Mouse (Mus musculus) G1E (cell line): Measurements from ENCODE around the gene Ccdc134. TPM values are rescaled to one million over a fixed set of nuclear protein-coding genes. Genes with fewer than 3 reads are reported as not detected.

Experiments used
- ATAC-seq: 2 replicates; pipeline ENCODE4 v1.8.0; 2016; ENCODE audit warnings: mild to moderate bottlenecking; ENCODE audit not compliant: insufficient number of reproducible peaks, poor library complexity, low FRiP score, severe bottlenecking; ENCODE audit errors: extremely low read depth
- DNase-seq: peaks from one replicate; pipeline ENCODE4 v3.0.0; 2012; ENCODE audit warnings: low spot score
- H3K27me3 ChIP-seq: 2 replicates; pipeline ENCODE4 v1.6.1; 2012; ENCODE audit warnings: mild to moderate bottlenecking, low read length, inconsistent platforms; ENCODE audit not compliant: insufficient read depth
- H3K36me3 ChIP-seq: replicated peaks from 2 replicates; pipeline ENCODE3; 2012; ENCODE audit warnings: mild to moderate bottlenecking, inconsistent platforms
- H3K4me1 ChIP-seq: 2 replicates; pipeline ENCODE4 v1.6.1; 2012; ENCODE audit warnings: low read depth, low read length, inconsistent platforms, mixed read lengths; ENCODE audit not compliant: insufficient read depth
- H3K4me3 ChIP-seq: 2 replicates; pipeline ENCODE4 v1.5.1; 2012; ENCODE audit warnings: low read depth, mild to moderate bottlenecking, inconsistent platforms, low read length, moderate library complexity, mixed read lengths
- H3K9me3 ChIP-seq: replicated peaks from 2 replicates; pipeline ENCODE4 v1.6.1; 2012; ENCODE audit warnings: inconsistent platforms
- CTCF ChIP-seq: IDR thresholded peaks from 2 replicates; pipeline ENCODE4 v1.5.1; 2012; ENCODE audit warnings: low read depth, low read length, inconsistent platforms, mixed read lengths
- GATA1 ChIP-seq: IDR thresholded peaks from 2 replicates; pipeline ENCODE4 v1.6.1; 2012; ENCODE audit warnings: borderline replicate concordance, low read length, inconsistent platforms, mixed read lengths
- GATA2 ChIP-seq: IDR thresholded peaks from 2 replicates; pipeline ENCODE4 v1.6.1; 2012; ENCODE audit warnings: low read depth, low read length, inconsistent platforms, borderline replicate concordance
- POLR2AphosphoS5 ChIP-seq: IDR thresholded peaks from 2 replicates; pipeline ENCODE4 v1.6.1; 2012; ENCODE audit warnings: low read depth, low read length, inconsistent platforms; ENCODE audit not compliant: insufficient replicate concordance
- TAL1 ChIP-seq: conservative IDR thresholded peaks from 2 replicates; pipeline ENCODE4 v1.6.1; 2012; ENCODE audit warnings: low read depth, low read length, inconsistent platforms, mixed read lengths
- polyA plus RNA-seq: library from polyadenylated mRNA; stranded (reverse); fragments of >175 nt; gene quantifications from 2 replicates; pipeline ENCODE4 v1.2.3, GENCODE M21; 2012
- total RNA-seq, 2 experiments: library from RNA; stranded (forward) in 1 of 2; stranded (reverse) in 1 of 2; fragments of 200-1000 nt in 1 of 2; fragments of >200 nt in 1 of 2; fragmentation: Nextera tagmentation in 1 of 2; gene quantifications; 2 replicates each; pipeline ENCODE4 v1.2.3; 2014 to 2017

Ccdc134 gene
- total and polyA plus RNA-seq, 3 experiments, result 9.0 to 29.7 (median 13.9) TPM

DNA sequence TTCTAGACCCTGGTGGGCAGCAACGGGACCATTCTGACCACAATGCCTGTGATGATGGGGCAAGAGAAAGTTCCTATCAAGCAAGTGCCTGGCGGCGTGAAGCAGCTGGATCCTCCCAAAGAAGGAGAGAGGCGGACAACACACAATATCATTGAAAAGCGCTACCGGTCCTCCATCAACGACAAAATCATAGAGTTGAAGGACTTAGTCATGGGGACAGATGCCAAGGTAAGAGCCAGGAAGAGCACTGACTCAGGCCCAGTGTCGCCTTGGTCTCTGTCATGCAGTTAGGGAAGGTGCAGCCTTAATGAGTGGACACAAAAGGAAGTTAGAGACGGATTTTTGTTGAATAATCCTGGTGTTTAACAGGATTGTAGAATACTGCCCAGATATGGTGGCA is 47.4 kb downstream of the Ccdc134 start:
- H3K4me1 ChIP-seq, result no peaks in the 10 kb centered on the region; the same call in 1 of the 2 replicates
- no peak overlapping the region for H3K4me3 ChIP-seq
- no peak for DNase-seq
- peaks cover 6% of the 10 kb centered on the region; the same call in 1 of the 2 replicates for H3K9me3 ChIP-seq
- ATAC-seq, result no peak
- H3K27me3 ChIP-seq, result no peaks in the 10 kb centered on the region
- no peak for TF ChIP-seq GATA2
- no peak for TF ChIP-seq GATA1
- TF ChIP-seq TAL1, result no peak
- TF ChIP-seq POLR2AphosphoS5, result no peak
- TF ChIP-seq CTCF, result no peak
- H3K36me3 ChIP-seq, result peaks cover 98% of the 10 kb centered on the region

DNA sequence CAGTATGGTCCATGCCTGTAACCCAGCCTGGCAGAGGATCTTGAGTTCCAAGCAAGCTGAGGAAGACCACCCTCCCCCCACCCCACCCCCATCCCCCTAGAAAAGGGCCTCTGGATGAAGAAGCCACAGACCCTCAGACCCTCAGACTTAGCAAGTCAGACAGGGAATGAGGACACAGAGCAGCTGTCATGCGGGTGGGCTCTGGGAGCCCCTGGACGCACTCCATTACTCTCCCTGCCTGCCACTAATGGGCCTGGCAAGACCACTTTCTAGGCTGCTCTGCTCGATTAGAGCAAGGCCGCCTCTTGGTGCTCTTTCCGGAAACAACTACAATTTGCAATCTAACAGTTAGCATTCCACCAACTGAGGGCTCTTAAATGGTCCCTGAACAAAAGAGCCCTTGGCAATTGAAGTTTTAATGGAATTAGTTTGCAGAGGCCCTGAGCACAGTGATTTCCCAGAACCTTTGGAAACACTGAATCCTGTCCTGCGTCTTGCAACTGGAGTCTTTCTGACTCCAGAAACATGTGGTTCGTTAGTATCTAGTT is 50.1 kb downstream of the Ccdc134 start:
- DNase-seq (no peak), ATAC-seq (no peak)
- Histone ChIP-seq H3K4me1 (peaks cover 7% of the 10 kb centered on the region), H3K9me3 (peaks cover 18% of the 10 kb centered on the region), H3K4me3 (no peak overlapping the region), H3K36me3 (peaks cover 98% of the 10 kb centered on the region), H3K27me3 (peaks cover 4% of the 10 kb centered on the region; the same call in 1 of the 2 replicates)
- no peak for TF ChIP-seq TAL1
- TF ChIP-seq GATA1, result no peak
- no peak for TF ChIP-seq CTCF
- no peak for TF ChIP-seq POLR2AphosphoS5
- no peak for TF ChIP-seq GATA2

DNA sequence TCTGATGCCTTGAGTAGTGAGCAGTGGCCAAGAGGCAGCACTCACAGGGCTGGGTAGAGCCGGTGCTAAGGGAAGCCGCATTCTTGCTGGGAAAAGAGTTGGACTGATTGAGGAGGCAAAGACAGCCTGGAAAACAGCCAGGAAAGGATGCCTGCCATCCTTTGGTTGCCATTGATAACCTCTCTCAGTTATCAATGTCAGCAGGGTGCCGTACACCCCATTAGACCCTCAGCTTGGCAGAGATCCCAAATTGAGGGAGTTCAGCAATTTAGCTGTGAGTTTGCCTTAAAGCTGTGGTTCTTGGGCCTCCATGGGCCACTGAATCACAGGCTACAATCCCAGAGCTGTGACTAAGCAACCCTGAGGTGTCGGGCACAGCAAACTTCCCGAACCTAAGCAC is 53.4 kb downstream of the Ccdc134 start:
- TF ChIP-seq POLR2AphosphoS5 (no peak), TAL1 (no peak), GATA1 (no peak), CTCF (no peak), GATA2 (no peak)
- H3K4me3 ChIP-seq, result no peak overlapping the region
- peak; percentile 40 for DNase-seq
- peaks cover 99% of the 10 kb centered on the region for H3K36me3 ChIP-seq
- peaks cover 41% of the 10 kb centered on the region for H3K4me1 ChIP-seq
- no peak for ATAC-seq
- H3K9me3 ChIP-seq, result peaks cover 18% of the 10 kb centered on the region
- H3K27me3 ChIP-seq, result peaks cover 4% of the 10 kb centered on the region; the same call in 1 of the 2 replicates

DNA sequence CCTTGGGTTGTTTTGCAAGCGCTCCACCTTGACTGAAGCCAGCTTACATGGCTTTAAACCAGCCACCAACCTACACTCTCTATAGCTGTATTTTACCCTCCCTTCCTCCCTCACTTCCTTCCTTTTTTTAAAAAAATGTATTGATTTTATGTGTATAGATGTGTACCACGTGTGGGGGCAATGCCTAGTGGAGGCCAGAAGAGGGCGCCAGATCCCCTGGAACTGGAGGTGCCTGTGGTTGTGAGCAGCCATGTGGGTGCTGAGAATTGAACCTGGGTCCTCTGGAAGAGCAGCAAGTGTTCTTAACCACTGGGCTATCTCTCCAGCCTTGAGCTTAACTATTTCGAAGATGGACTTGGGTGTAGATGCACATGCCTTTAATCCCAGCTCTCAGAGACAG is 54.6 kb downstream of the Ccdc134 start:
- Histone ChIP-seq H3K36me3 (peaks cover 100% of the 10 kb centered on the region), H3K27me3 (peaks cover 4% of the 10 kb centered on the region; the same call in 1 of the 2 replicates), H3K4me1 (peaks cover 52% of the 10 kb centered on the region), H3K9me3 (peaks cover 23% of the 10 kb centered on the region), H3K4me3 (peak overlapping the region; percentile 33; the same call in 1 of the 2 replicates)
- no peak for DNase-seq
- no peak for ATAC-seq
- no peak for TF ChIP-seq GATA2
- no peak for TF ChIP-seq CTCF

DNA sequence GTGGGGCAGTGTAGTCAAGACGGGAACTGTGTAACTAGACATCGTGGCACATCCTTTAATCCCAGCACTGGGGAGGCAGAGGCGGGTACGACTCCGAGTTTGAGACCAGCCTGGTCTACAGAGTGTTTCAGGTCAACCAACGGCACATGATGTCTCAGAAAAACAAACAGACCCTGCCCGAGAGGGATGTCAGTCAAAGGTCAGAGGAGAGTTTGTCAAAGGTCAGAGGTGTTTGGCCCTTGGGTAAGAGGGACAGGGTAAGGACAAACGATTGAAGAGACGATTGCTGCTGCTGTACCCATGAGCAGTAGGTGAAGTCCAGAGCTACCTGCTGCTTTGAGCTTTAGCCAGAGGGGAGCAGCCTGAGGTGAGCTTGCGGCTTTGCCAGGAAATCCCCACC is 55.9 kb downstream of the Ccdc134 start:
- ATAC-seq (no peak), DNase-seq (no peak)
- H3K27me3 ChIP-seq, result peaks cover 4% of the 10 kb centered on the region; the same call in 1 of the 2 replicates
- peaks cover 23% of the 10 kb centered on the region for H3K9me3 ChIP-seq
- H3K4me1 ChIP-seq, result peaks cover 60% of the 10 kb centered on the region
- H3K36me3 ChIP-seq, result peaks cover 100% of the 10 kb centered on the region
- TF ChIP-seq TAL1 (no peak), POLR2AphosphoS5 (no peak), CTCF (no peak), GATA2 (no peak), GATA1 (no peak)
- H3K4me3 ChIP-seq, result peak overlapping the region; percentile 46; the same call in 1 of the 2 replicates

DNA sequence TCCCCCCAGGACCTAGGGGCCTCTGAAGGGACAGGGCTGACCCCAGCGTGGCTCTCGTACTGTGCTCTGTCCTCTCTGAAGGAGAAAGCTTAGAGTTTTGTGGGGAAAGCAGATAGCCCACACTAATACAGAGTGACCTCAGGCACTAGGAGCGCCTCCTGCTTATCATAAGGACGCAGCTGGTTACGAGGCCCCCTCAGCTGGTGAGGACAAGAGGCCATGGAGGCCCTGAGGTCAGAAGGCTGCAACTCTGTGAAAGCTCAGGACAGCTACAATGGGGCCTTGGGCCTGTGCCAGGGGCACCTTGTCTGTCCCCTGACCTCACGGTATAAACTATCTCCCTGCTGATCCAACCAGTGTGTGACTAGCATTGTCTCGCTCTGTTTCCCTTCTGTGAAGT is 56.5 kb downstream of the Ccdc134 start:
- peak; percentile 73 for ATAC-seq
- peaks cover 23% of the 10 kb centered on the region for H3K9me3 ChIP-seq
- peaks cover 4% of the 10 kb centered on the region; the same call in 1 of the 2 replicates for H3K27me3 ChIP-seq
- peak overlapping the region; percentile 46; the same call in 1 of the 2 replicates for H3K4me3 ChIP-seq
- H3K36me3 ChIP-seq, result peaks cover 100% of the 10 kb centered on the region
- peaks cover 60% of the 10 kb centered on the region for H3K4me1 ChIP-seq
- TF ChIP-seq CTCF (no peak), GATA1 (no peak), TAL1 (peak; percentile 90)
- peak; percentile 58 for DNase-seq
